Mouse (Mus musculus) erythroblast, embryonic 14.5 days (primary cell): ENCODE data around the gene Mesp2.

ENCODE experiments used
- GATA1 ChIP-seq: IDR thresholded peaks from 2 replicates; pipeline ENCODE4 v1.6.1; 2012; ENCODE audit warnings: low read length, inconsistent platforms, mixed read lengths
- TAL1 ChIP-seq: IDR thresholded peaks from 3 replicates; pipeline ENCODE4 v1.6.1; 2012; ENCODE audit warnings: low read length, inconsistent platforms, mixed read lengths

GRCm38 (mm10) chr7:79801391-79801790 is 9.1 kb upstream of the Mesp2 start:
- no peak for TF ChIP-seq GATA1
- TF ChIP-seq TAL1 = no peak
